Mouse (Mus musculus): ENCODE data around the gene Gm12790.
"Not testable (repeated sequence)": the region's sequence is repeated elsewhere in the genome, so short reads cannot be mapped to it uniquely, and the experiment has no call there.

- not testable (repeated sequence) for TF ChIP-seq CTCF (IDR thresholded peaks at IDR 0.05); POLR2A (IDR thresholded peaks at IDR 0.05; ENCODE audit: insufficient read depth, low read depth, low read length)
Observed at GRCm38 (mm10) chr4:101980949-101981348, at the start of gene Gm12790.

All from heart, adult 2 months (tissue).